Mouse (Mus musculus): ENCODE measurements around the gene Mphosph9.

The Mphosph9 gene

DNA sequence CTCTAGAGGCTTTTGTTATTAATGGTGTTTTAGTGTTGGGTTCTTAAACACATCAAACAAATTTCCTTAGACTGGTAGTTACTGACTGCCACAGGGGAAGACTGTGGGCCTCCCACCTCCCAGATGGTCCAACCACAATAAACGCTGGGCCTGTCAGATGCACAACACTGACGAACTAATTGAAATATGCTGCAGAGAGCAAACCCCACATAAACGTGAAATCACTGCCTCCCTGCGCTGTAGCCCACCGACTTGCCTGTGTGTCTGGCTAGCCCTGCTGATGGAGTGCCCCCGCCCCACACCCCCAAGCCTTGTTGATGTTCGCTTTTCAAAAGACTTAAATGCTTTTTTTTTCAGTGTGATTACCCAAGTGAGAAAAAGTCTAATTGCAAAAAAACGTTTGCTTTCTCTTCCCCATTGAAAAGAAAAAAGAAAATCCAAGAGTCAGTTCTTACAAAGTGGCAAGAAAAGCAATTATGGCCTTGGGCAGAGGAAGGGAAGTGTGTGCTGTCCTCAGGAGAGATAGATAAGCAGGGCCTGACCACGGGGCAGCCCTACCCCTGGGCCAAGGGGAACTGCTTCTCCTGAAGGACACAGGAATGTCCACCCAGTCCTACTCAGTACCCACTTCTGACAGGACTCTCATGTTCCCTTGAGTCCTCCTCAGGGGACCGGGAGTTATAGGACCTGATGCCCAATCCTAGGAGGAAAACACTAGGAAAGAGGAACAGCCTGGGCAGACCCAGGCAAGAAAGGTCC lies 85.9 kb downstream of the Mphosph9 start:
- in situ Hi-C loops (cut with MboI; ENCODE audit: unreplicated experiment in 2 of 2) = no loop called here

GRCm38 (mm10) chr5:124240841-124241685 lies 86.7 kb downstream of the Mphosph9 start:
- in situ Hi-C loops (cut with MboI; ENCODE audit: unreplicated experiment in 2 of 2) = no loop called here

- in situ Hi-C loops (cut with MboI; ENCODE audit: unreplicated experiment in 2 of 2) = no loop called here
Observed at GRCm38 (mm10) chr5:124236180-124236579, 91.6 kb downstream of the Mphosph9 start.

- in situ Hi-C loops (cut with MboI; ENCODE audit: unreplicated experiment in 2 of 2) = no loop called here
Observed at GRCm38 (mm10) chr5:124234778-124235177, 93.0 kb downstream of the Mphosph9 start.

- in situ Hi-C loops (cut with MboI; ENCODE audit: unreplicated experiment in 2 of 2) = no loop called here
Observed at GRCm38 (mm10) chr5:124233874-124234661, 93.7 kb downstream of the Mphosph9 start.

DNA sequence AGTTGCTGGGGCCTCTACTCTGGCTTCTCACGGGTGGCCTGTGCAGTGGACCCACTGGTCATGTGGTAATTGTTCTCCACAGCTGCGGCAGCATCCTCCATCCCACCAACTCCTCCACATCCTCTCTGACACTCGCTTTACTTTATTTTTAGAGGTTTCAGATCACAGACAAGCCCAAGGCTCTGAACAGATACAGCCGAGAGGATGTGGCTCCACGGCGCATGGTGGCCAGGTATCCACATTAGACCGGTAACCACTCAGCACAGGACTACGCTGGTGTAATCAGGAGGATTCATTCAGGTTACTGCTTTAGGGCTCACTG lies 94.7 kb downstream of the Mphosph9 start:
- in situ Hi-C loops (cut with MboI; ENCODE audit: unreplicated experiment in 2 of 2) = no loop called here

- in situ Hi-C loops (cut with MboI; ENCODE audit: unreplicated experiment in 2 of 2) = no loop called here
Observed at GRCm38 (mm10) chr5:124232360-124233143, 95.2 kb downstream of the Mphosph9 start.

DNA sequence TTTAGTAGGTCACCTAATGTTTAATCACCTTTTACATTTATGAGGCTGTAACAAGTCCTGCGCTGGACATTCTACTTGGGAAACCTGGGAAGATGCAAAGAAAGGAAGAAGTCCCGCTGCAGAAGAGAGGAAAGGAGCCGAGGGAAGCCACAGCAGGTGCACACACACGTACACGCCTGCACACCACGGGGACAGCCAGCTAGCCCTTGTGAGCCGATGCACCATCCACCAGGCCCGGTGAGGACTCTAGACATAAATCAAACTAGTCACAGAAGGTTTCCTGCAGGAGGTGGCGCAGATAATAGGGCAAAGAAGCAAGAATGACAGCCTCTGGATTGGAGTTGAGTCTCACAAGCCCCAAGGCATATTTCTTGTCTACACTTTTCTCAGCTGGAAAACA lies 97.3 kb downstream of the Mphosph9 start:
- in situ Hi-C loops (cut with MboI; ENCODE audit: unreplicated experiment in 2 of 2) = no loop called here

DNA sequence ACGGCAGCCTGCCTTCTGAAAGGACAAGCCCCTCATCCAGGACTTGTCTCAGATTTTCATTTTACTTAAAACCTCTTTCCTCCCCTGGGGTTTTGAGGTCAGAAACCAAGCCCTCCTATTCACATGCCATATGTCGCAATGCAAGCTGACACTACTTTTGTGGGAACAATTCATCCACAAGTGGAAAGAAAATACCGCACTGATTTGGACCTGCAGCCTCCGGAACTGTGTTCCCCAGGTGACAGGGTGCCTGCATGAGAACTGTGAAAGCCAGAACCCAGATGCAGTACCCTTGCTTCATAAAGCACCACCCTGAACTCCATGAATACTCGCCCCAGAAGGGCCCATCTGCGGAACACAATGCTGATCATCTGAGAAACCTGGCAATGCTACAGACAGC lies 100.6 kb downstream of the Mphosph9 start:
- in situ Hi-C loops (cut with MboI; ENCODE audit: unreplicated experiment in 2 of 2) = no loop called here

- in situ Hi-C loops (cut with MboI; ENCODE audit: unreplicated experiment in 2 of 2) = no loop called here
Observed at GRCm38 (mm10) chr5:124226494-124226893, 101.3 kb downstream of the Mphosph9 start.

GRCm38 (mm10) chr5:124225891-124226290 lies 101.9 kb downstream of the Mphosph9 start:
- in situ Hi-C loops (cut with MboI; ENCODE audit: unreplicated experiment in 2 of 2) = no loop called here

DNA sequence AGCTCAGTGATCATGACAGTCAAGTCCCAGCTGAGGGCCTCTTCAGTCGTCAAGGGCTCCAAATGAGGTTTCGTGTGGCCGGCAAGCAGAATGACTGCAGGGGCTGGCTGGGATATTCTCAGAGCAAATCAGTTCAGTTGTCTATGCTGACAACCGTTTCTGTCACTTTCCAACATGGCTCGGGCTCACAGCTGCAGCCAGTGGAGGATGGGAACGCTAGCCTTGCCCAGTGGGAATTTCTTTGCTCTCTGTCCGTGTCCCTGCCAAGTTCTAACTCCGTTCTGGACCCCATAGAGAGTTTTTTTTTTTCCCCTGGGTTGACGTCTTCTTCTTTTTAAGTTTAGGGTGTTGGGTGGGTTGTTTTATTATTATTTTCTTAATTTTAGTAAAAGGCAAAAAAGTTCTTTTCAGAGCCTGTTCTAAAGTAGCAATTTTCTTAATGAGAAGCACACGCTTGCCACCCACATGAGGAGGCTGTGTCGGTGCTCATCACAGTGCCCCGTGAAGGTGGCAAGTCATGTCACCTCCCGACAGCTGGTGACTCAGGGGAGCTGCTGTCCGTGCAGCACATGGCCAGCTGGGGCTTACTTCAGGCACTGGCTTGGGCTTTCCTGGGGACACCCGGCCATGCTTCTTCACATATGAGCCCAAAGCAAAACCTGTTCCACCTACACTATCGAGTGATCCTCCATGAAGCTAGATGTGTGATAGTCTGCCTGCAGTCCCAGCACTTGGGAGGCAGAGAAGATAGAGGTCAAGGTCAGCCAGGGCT lies 103.3 kb downstream of the Mphosph9 start:
- in situ Hi-C loops (cut with MboI; ENCODE audit: unreplicated experiment in 2 of 2) = no loop called here

- in situ Hi-C loops (cut with MboI; ENCODE audit: unreplicated experiment in 2 of 2) = no loop called here
Observed at GRCm38 (mm10) chr5:124223574-124223973, 104.2 kb downstream of the Mphosph9 start.

GRCm38 (mm10) chr5:124222696-124223095 lies 105.1 kb downstream of the Mphosph9 start:
- in situ Hi-C loops (cut with MboI; ENCODE audit: unreplicated experiment in 2 of 2) = no loop called here

DNA sequence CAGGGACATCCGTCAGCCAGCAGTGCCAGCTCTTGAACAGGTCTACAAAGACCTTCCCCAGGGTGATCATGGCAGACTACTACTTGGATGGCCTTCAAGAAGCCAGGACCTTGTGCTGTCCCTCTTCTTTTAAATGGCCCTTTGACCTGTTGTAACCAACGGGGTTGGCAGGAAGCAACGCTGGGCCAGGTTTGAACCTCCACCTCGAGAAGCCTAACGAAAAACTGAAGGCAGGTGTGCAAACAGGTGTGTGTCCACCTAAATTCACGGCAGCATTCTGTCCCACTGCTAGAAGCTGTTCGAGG lies 106.1 kb downstream of the Mphosph9 start:
- in situ Hi-C loops (cut with MboI; ENCODE audit: unreplicated experiment in 2 of 2) = no loop called here

GRCm38 (mm10) chr5:124221037-124221735 lies 106.6 kb downstream of the Mphosph9 start:
- in situ Hi-C loops (cut with MboI; ENCODE audit: unreplicated experiment in 2 of 2) = no loop called here

- in situ Hi-C loops (cut with MboI; ENCODE audit: unreplicated experiment in 2 of 2) = no loop called here
Observed at GRCm38 (mm10) chr5:124220551-124220950, 107.2 kb downstream of the Mphosph9 start.

DNA sequence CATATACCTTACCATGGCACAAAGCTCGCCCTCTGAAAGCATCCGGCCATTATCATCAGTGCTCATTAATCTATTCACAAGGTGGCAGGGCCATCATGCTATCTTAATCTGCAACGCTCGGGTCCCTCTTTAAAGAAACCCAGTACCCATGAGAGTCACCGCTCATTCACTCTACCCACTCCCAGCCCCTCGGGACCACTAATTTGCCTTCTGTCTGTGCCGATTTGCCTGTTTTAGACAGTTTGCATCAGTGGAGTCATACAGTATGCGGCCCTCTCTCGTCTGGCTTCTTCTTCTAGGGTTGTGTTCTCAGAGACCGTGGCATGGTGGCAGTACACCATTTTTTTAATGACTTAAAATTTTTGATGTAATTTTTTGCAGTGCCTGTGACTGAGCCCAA lies 108.3 kb downstream of the Mphosph9 start:
- in situ Hi-C loops (cut with MboI; ENCODE audit: unreplicated experiment in 2 of 2) = no loop called here

- in situ Hi-C loops (cut with MboI; ENCODE audit: unreplicated experiment in 2 of 2) = no loop called here
Observed at GRCm38 (mm10) chr5:124218986-124219385, 108.8 kb downstream of the Mphosph9 start.

Data from v-Abl transformed pro-B cells (cell line).